Mouse (Mus musculus) gastrocnemius, postnatal 14 days (tissue): ENCODE data around the gene Phf23. TPM values are rescaled to one million over a fixed set of nuclear protein-coding genes. Genes with fewer than 3 reads are reported as not detected.
"Not testable (repeated sequence)": the region's sequence is repeated elsewhere in the genome, so short reads cannot be mapped to it uniquely, and the experiment has no call there.

ENCODE experiments used
- DNase-seq: peaks from one replicate; pipeline ENCODE4 v3.0.0; 2021; ENCODE audit warnings: mixed read lengths
- intact Hi-C: fragments of 180-260 bp; cut with DNase I; formaldehyde crosslinking; loops from one replicate; pipeline ENCODE4 v1.15.1; 2025; ENCODE audit warnings: low total_unique reads
- long read RNA-seq, 2 experiments: library from polyadenylated mRNA; stranded (forward); transcript quantifications; one replicate each; pipeline ENCODE4 v2.0.0; 2021
- total RNA-seq, 2 experiments: library from RNA; stranded (reverse); gene quantifications; 2 replicates each; pipeline ENCODE4 v1.2.3; 2021

The Phf23 gene
- 10 to 100 TPM; 20.4 to 20.7 TPM for total RNA-seq
- long read RNA-seq, experiment 1, transcript Phf23-201 (5 exons, 2,006 nt) = major isoform, 17 of 26 reads
- long read RNA-seq, experiment 1, partial matches to known transcripts = 1 of 26 reads
- long read RNA-seq, experiment 1, other reads (novel, unspliced or antisense) = 3 of 26 reads
- long read RNA-seq, experiment 2, transcript Phf23-202 (5 exons, 1,706 nt) = minor isoform, 5 of 33 reads
- long read RNA-seq, experiment 2, transcript Phf23-201 (5 exons, 2,006 nt) = major isoform, 20 of 33 reads
- long read RNA-seq, experiment 2, partial matches to known transcripts = 4 of 33 reads
- long read RNA-seq, experiment 2, other reads (novel, unspliced or antisense) = 3 of 33 reads

GRCm38 (mm10) chr11:69995391-69995960 lies at the start of gene Phf23:
Phf23 (plus strand) TSS chr11:69995777.
- intact Hi-C loops = no loop called here
- DNase-seq = peak; percentile 98

GRCm38 (mm10) chr11:69945997-69946891 lies 49.3 kb upstream of the Phf23 start:
- no peak for DNase-seq
- intact Hi-C loops = no loop called here

GRCm38 (mm10) chr11:69947337-69948065 lies 48.1 kb upstream of the Phf23 start:
- peak; percentile 80 for DNase-seq
- intact Hi-C loops = no loop called here

GRCm38 (mm10) chr11:69948066-69948762 lies 47.4 kb upstream of the Phf23 start, which contains the start of gene Slc2a4:
Slc2a4 (minus strand) TSS chr11:69948188.
- DNase-seq = peak; percentile 96
- intact Hi-C loops = no loop called here

GRCm38 (mm10) chr11:69948763-69949150 lies 46.8 kb upstream of the Phf23 start:
- DNase-seq = peak; percentile 86
- intact Hi-C loops = no loop called here

- DNase-seq = no peak
- intact Hi-C loops = no loop called here
Observed at GRCm38 (mm10) chr11:69950807-69951459, 44.6 kb upstream of the Phf23 start.

- no peak for DNase-seq
- intact Hi-C loops = no loop called here
Observed at GRCm38 (mm10) chr11:69952274-69952673, 43.3 kb upstream of the Phf23 start.

- DNase-seq = no peak
- intact Hi-C loops = no loop called here
Observed at GRCm38 (mm10) chr11:69953267-69953915, 42.2 kb upstream of the Phf23 start.

- intact Hi-C loops, DNase-seq: not testable (repeated sequence)
Observed at GRCm38 (mm10) chr11:69955618-69956017, 40.0 kb upstream of the Phf23 start.

- DNase-seq = no peak
- intact Hi-C loops = no loop called here
Observed at GRCm38 (mm10) chr11:69956218-69956617, 39.4 kb upstream of the Phf23 start.

GRCm38 (mm10) chr11:69960616-69961015 lies 35.0 kb upstream of the Phf23 start:
- DNase-seq = no peak

GRCm38 (mm10) chr11:69961841-69962240 lies 33.7 kb upstream of the Phf23 start:
- no peak for DNase-seq
- intact Hi-C loops = no loop called here

More at GRCm38 (mm10) chr11:69960616-69961015, 35.0 kb upstream of the Phf23 start:
- intact Hi-C loops = no loop called here

- DNase-seq = no peak
- intact Hi-C loops = no loop called here
Observed at GRCm38 (mm10) chr11:69964650-69965270, 30.8 kb upstream of the Phf23 start, which contains the start of gene Cldn7. Cldn7 (plus strand) TSS chr11:69964779.

GRCm38 (mm10) chr11:69965271-69966005 lies 30.1 kb upstream of the Phf23 start:
- no peak for DNase-seq
- intact Hi-C loops = no loop called here

- intact Hi-C loops = no loop called here
- DNase-seq = peak; percentile 39
Observed at GRCm38 (mm10) chr11:69966006-69966859, 29.3 kb upstream of the Phf23 start.
